Mouse (Mus musculus) hindbrain, embryonic 12.5 days (tissue): ENCODE data around the gene Bbs7. TPM values are rescaled to one million over a fixed set of nuclear protein-coding genes. Genes with fewer than 3 reads are reported as not detected.

Experiments
- ATAC-seq: fragments of 200-750 bp; cut with Nextera tagmentation; 2 replicates; pipeline ENCODE4 v1.8.0; 2017; ENCODE audit warnings: moderate TSS enrichment; ENCODE audit not compliant: low FRiP score
- H3K27ac ChIP-seq: fragments of 300-500 bp; sonication (generic); 2 replicates; pipeline ENCODE4 v1.5.1; 2016; ENCODE audit warnings: mild to moderate bottlenecking
- H3K27me3 ChIP-seq: fragments of 300-500 bp; sonication (generic); 2 replicates; pipeline ENCODE4 v1.6.1; 2016; ENCODE audit warnings: mild to moderate bottlenecking
- H3K36me3 ChIP-seq: fragments of 300-500 bp; sonication (generic); 2 replicates; pipeline ENCODE4 v1.6.1; 2016; ENCODE audit warnings: mild to moderate bottlenecking
- H3K4me1 ChIP-seq: fragments of 300-500 bp; sonication (generic); 2 replicates; pipeline ENCODE4 v1.6.1; 2016
- H3K4me2 ChIP-seq: fragments of 300-500 bp; sonication (generic); replicated peaks from 2 replicates; pipeline ENCODE4 v1.6.1; 2016; ENCODE audit warnings: mild to moderate bottlenecking
- H3K4me3 ChIP-seq: fragments of 300-500 bp; sonication (generic); 2 replicates; pipeline ENCODE4 v1.5.1; 2016; ENCODE audit warnings: mild to moderate bottlenecking
- H3K9ac ChIP-seq: fragments of 300-500 bp; sonication (generic); 2 replicates; pipeline ENCODE4 v1.6.1; 2016; ENCODE audit warnings: mild to moderate bottlenecking, moderate library complexity
- H3K9me3 ChIP-seq: fragments of 300-500 bp; sonication (generic); replicated peaks from 2 replicates; pipeline ENCODE4 v1.6.1; 2016; ENCODE audit warnings: mild to moderate bottlenecking
- WGBS: fragments of 180-500 bp; shearing (Covaris S2); methylation state at CpG from one replicate; pipeline ENCODE4 v1.1.7; 2016; 5-methylcytosine and 5-hydroxymethylcytosine counted together
- polyA plus RNA-seq: library from polyadenylated mRNA; unstranded; fragments of >200 nt; fragmentation: Nextera tagmentation; extraction: Ambion mirVana; gene quantifications from 2 replicates; pipeline ENCODE4 v1.2.1, GENCODE M21; 2016

Gene Bbs7
- polyA plus RNA-seq, 1 experiment from 2014 or later: 20.3 TPM

DNA sequence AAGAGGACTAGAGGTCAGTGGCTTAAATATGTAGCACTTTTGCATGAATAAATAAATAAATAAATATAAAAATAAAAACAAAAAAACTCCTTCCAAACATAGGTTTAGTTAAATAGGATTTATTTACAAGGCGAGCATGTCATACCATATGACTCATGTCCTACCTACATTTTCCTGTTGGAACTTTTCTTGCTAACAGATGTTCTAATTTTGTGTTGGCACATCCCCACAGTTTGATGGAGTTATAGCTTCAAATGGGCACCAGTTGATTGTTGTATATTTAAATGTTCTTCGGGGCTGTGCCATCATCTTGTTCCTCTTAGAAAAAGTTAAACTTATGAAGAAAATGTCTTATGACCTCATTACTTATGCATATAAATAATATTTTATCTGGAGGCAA, 71.9 kb downstream of the Bbs7 start:
- H3K4me2 ChIP-seq: no peak overlapping the region
- no peaks in the 10 kb centered on the region for H3K36me3 ChIP-seq
- WGBS: 96% methylated on average over 2 of the region's 2 CpGs
- H3K9ac ChIP-seq: no peak overlapping the region
- no peak overlapping the region for H3K27ac ChIP-seq
- H3K4me1 ChIP-seq: no peaks in the 10 kb centered on the region
- no peaks in the 10 kb centered on the region for H3K27me3 ChIP-seq
- no peak for ATAC-seq
- H3K4me3 ChIP-seq: no peak overlapping the region
- no peaks in the 10 kb centered on the region for H3K9me3 ChIP-seq

GRCm38 (mm10) chr3:36540756-36541155, 72.5 kb downstream of the Bbs7 start:
- Histone ChIP-seq H3K27me3 (no peaks in the 10 kb centered on the region), H3K9me3 (no peaks in the 10 kb centered on the region), H3K36me3 (no peaks in the 10 kb centered on the region), H3K27ac (no peak overlapping the region), H3K4me3 (no peak overlapping the region), H3K4me1 (no peaks in the 10 kb centered on the region), H3K4me2 (no peak overlapping the region), H3K9ac (no peak overlapping the region)
- no peak for ATAC-seq
- 62% methylated on average over 2 of the region's 2 CpGs for WGBS

DNA sequence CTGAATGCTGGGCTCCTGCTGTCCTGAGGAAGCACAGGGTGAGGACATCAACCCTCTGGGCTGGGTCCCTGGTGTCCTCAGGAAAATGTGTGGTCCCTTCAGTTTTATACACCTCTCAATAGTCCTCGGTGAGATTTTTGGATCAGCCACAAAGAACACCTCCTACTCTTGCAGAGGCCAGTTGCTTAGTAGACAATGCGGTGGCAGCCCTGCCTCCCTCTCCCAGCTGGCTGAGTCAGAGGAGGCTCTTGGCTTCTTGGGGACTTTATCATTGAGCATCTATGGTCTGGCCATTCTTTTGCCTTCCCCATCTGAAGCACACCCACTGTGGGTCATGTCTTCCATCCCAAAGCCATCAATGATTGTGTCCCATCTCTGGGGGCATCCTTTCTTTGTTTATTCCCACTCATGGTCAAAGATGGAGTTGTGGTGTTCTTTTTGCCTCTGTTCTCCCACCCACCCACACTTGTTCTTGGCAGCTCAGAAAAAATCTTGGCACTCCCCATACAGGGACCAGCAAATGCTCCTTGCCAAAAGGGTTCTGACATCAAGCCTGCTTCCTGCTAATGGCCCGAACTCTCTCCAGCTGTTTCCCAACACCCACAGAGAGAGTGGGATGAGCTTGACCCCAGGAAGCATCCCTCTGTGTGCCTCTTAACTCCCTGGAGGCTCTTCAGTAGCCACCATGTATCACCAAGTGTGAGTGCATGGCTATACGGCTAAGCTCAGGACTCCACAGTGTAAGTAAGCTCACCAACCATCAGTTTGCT, 75.4 kb downstream of the Bbs7 start:
- WGBS: 82% methylated on average over 4 of the region's 4 CpGs

GRCm38 (mm10) chr3:36536041-36536440, 77.2 kb downstream of the Bbs7 start:
- Histone ChIP-seq H3K9me3 (no peaks in the 10 kb centered on the region), H3K36me3 (no peaks in the 10 kb centered on the region), H3K4me2 (no peak overlapping the region), H3K27me3 (peaks cover 16% of the 10 kb centered on the region), H3K4me1 (no peaks in the 10 kb centered on the region), H3K27ac (no peak overlapping the region), H3K4me3 (no peak overlapping the region), H3K9ac (no peak overlapping the region)
- WGBS: 92% methylated on average over 12 of the region's 12 CpGs
- no peak for ATAC-seq

More for the DNA sequence above, 75.4 kb downstream of the Bbs7 start:
- Histone ChIP-seq H3K36me3 (no peaks in the 10 kb centered on the region), H3K27me3 (0 out of 2 replicates have a peak, but pooled peaks cover 6% of the 10 kb centered on the region), H3K4me2 (no peak overlapping the region), H3K9ac (no peak overlapping the region), H3K9me3 (no peaks in the 10 kb centered on the region), H3K4me1 (no peaks in the 10 kb centered on the region), H3K4me3 (no peak overlapping the region), H3K27ac (no peak overlapping the region)
- ATAC-seq: no peak

DNA sequence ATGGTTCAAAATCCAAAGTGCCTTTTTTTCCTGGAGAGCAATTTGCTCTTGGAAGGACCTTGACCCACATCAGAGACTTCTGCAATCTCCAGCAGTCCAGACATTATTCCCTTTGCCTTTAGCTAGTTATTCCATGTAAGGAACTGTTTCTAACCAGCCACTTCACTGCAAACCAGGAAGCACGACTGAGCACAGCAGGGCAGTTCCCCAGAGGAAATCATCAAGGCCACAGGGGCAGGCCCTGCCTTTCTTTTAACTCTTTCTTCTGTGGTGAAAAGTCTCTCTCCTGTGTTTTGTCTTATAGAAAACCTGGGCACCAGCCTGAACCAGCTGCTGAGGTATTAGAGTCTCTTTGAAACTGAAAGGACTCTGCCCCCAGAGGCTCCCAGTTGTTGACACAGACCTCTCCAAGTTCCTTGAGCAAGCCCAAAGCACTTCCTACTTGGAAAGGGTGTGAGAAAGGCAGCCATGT, 80.0 kb downstream of the Bbs7 start:
- no peak for ATAC-seq
- no peaks in the 10 kb centered on the region for H3K36me3 ChIP-seq
- H3K4me2 ChIP-seq: no peak overlapping the region
- no peak overlapping the region for H3K9ac ChIP-seq
- no peak overlapping the region for H3K4me3 ChIP-seq
- no peaks in the 10 kb centered on the region for H3K4me1 ChIP-seq
- peaks cover 23% of the 10 kb centered on the region for H3K27me3 ChIP-seq
- no peaks in the 10 kb centered on the region for H3K9me3 ChIP-seq
- H3K27ac ChIP-seq: no peak overlapping the region
- WGBS: 0% methylated on average over 1 of the region's 1 CpGs

DNA sequence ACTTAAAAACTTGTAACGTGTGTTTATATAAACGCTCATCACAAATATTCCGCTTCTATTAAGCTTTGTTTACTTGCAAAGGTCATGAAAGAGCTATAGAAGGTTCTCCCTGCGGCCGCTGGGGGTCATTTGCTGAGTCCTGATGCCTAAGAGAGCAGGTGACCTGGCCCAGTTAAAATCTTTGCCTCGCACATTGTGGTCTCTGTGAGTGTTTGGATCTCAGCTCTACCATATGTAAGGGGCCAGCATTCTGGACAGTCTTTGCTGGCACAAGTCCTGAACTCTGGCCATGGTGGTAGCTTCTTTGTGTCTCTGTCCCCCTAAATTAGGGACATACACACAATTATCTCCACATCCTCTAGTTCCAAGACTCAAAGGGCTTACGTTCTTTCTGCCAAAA, 80.5 kb downstream of the Bbs7 start:
- Histone ChIP-seq H3K36me3 (no peaks in the 10 kb centered on the region), H3K27ac (no peak overlapping the region), H3K9ac (no peak overlapping the region), H3K4me1 (no peaks in the 10 kb centered on the region), H3K27me3 (peaks cover 23% of the 10 kb centered on the region), H3K4me2 (no peak overlapping the region), H3K9me3 (no peaks in the 10 kb centered on the region), H3K4me3 (no peak overlapping the region)
- 47% methylated on average over 7 of the region's 7 CpGs for WGBS
- ATAC-seq: no peak

DNA sequence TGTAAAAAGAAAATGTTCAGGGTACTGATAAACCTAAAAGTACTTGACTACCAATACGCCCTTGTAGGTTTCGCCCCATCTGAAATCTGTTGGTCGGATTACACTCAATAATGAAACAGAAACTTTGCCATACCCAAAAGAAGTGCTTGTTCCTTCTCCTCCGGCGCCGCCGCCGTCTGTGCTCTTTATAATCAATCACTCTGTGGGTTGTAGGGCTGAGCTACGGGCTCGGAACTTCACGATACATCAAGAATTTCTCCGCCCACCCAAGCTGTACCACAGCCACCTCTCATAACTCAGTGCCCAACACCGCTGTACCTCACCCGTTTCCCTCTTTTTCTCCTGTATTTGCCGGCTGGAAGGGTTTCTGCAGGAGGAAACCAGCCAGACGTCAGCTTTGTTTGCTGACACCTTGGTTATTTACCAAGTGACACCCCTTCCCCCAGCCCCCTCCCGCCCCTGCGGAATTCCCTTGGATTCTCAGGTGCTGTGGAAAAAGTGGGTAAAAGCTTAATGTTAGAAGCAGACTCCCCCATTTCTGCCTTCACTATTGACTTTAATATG, 81.2 kb downstream of the Bbs7 start:
- no peaks in the 10 kb centered on the region for H3K36me3 ChIP-seq
- no peaks in the 10 kb centered on the region for H3K9me3 ChIP-seq
- peak overlapping the region; percentile 40 for H3K4me2 ChIP-seq
- peaks cover 23% of the 10 kb centered on the region for H3K27me3 ChIP-seq
- 14% methylated on average over 18 of the region's 18 CpGs for WGBS
- H3K9ac ChIP-seq: no peak overlapping the region
- no peaks in the 10 kb centered on the region for H3K4me1 ChIP-seq
- no peak for ATAC-seq
- H3K27ac ChIP-seq: no peak overlapping the region
- peak overlapping the region; percentile 16; the same call in 1 of the 2 replicates for H3K4me3 ChIP-seq

- no peaks in the 10 kb centered on the region for H3K4me1 ChIP-seq
- H3K4me2 ChIP-seq: no peak overlapping the region
- H3K27ac ChIP-seq: no peak overlapping the region
- WGBS: 41% methylated on average over 2 of the region's 2 CpGs
- peaks cover 23% of the 10 kb centered on the region for H3K27me3 ChIP-seq
- H3K4me3 ChIP-seq: no peak overlapping the region
- no peak overlapping the region for H3K9ac ChIP-seq
- no peak for ATAC-seq
- no peaks in the 10 kb centered on the region for H3K36me3 ChIP-seq
- H3K9me3 ChIP-seq: no peaks in the 10 kb centered on the region
Measured at GRCm38 (mm10) chr3:36531242-36531641, 82.0 kb downstream of the Bbs7 start.

DNA sequence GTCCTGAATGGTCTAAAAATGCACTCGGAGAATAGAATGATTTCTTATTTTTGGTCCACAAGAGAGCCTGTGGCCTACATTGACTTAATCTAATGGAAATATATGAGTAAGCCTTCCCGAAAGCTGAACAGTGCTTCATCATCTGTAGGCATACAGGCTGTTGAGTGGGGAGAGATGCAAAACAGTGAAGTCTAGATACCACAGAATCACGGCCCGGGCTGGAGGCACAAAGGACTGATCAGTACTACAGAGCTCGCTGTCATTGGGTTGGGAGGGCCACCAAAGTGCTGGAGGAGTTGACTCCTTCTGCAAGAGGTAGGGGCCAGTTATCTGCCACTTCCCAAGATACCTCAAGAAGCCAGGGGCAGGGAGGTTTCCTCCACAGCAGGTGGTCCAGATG, 82.5 kb downstream of the Bbs7 start:
- no peak overlapping the region for H3K27ac ChIP-seq
- peaks cover 23% of the 10 kb centered on the region for H3K27me3 ChIP-seq
- no peak overlapping the region for H3K4me3 ChIP-seq
- no peaks in the 10 kb centered on the region for H3K36me3 ChIP-seq
- no peaks in the 10 kb centered on the region for H3K4me1 ChIP-seq
- 65% methylated on average over 5 of the region's 5 CpGs for WGBS
- H3K4me2 ChIP-seq: no peak overlapping the region
- H3K9me3 ChIP-seq: no peaks in the 10 kb centered on the region
- H3K9ac ChIP-seq: no peak overlapping the region
- ATAC-seq: no peak

DNA sequence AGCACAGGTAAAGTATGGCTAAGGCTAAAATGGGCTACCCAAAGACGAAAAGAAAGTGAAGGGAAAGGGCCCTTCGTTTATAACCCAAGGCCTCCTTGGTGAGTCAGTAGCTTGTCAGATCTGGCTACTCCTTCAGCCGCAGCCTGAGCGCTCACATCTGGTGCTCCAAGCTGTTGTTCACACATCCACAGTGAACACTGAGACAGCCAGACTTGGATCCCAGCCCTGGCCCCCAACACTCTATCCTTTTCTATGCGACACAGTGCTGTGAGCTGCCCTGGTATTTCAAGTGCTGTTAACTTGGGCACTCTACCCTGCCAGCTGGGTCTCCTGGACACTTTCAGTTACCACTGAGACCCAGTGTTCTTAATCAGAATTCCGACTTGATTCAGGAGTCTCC, 82.9 kb downstream of the Bbs7 start:
- no peak overlapping the region for H3K4me3 ChIP-seq
- 86% methylated on average over 6 of the region's 6 CpGs for WGBS
- H3K27ac ChIP-seq: no peak overlapping the region
- no peaks in the 10 kb centered on the region for H3K9me3 ChIP-seq
- no peaks in the 10 kb centered on the region for H3K4me1 ChIP-seq
- peaks cover 23% of the 10 kb centered on the region for H3K27me3 ChIP-seq
- no peak overlapping the region for H3K4me2 ChIP-seq
- H3K36me3 ChIP-seq: no peaks in the 10 kb centered on the region
- H3K9ac ChIP-seq: no peak overlapping the region
- ATAC-seq: no peak

- Histone ChIP-seq H3K4me3 (no peak overlapping the region), H3K4me2 (no peak overlapping the region), H3K27me3 (peaks cover 37% of the 10 kb centered on the region), H3K9me3 (no peaks in the 10 kb centered on the region), H3K9ac (no peak overlapping the region), H3K4me1 (peaks cover 9% of the 10 kb centered on the region; the same call in 1 of the 2 replicates), H3K36me3 (no peaks in the 10 kb centered on the region), H3K27ac (no peak overlapping the region)
- 82% methylated on average over 3 of the region's 3 CpGs for WGBS
- ATAC-seq: no peak
Measured at GRCm38 (mm10) chr3:36524466-36524865, 88.8 kb downstream of the Bbs7 start.
